Mouse (Mus musculus) lung, postnatal 4 days (tissue): ENCODE results near the gene Mpp3.
"Not testable (repeated sequence)": the region's sequence is repeated elsewhere in the genome, so short reads cannot be mapped to it uniquely, and the experiment has no call there.

Source experiments
- DNase-seq, 2 experiments: peaks; one replicate each; pipeline ENCODE4 v3.0.0; 2021

The Mpp3 gene

DNA sequence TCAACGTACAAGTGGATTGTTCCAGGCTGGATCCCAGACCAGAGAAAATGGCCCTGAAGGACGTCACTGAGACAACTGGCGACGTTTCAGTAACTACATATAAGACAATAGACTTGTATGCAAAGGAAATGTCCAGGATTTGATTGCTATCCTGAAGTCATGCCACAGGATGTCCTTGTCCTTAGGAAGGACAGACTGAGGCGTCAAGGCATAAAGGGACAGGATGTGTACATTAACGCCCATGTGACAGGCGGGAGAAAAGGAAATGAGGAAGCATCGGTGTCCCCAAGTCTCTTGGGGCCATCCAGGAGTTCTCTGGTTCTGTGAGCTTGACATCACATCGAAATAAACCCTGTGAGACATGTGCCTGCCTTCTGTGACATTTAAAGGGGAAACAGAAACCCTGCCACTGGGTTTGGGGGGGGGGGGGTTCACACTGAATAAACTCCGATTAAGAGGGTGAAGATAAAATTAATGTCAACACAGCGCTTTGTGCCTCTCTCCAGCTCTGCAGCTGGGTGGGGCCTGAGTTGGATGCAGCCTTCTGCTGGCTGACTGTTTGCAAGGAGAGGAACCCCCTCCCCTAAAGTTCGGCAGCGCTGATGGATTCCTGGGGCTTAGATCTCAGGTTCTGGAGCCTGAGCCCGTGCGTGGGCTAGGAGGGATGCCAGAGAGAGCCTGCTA is 19.2 kb downstream of the Mpp3 start:
- DNase-seq, result peak; percentile 45 to 63

DNA sequence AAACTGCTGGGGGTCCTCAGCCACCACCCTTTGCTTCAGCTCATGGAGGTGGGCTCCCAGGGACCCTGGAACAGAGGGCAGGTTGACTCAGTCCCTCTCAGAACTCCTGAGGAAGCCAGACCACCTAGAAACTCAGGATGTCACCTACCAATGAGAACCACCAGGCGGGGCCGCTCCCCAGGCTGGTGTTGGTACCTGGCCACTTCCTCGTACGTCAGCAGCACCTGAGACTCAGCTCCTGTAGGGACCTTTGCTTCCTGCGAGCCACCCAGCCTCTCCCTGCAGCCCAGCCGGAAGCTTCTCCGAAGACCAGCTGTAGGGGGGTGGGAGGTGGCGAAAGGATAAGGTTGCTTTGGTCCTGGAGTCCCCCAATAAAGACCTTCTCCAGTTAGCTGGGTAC is 19.9 kb downstream of the Mpp3 start:
- DNase-seq, result no peak

DNA sequence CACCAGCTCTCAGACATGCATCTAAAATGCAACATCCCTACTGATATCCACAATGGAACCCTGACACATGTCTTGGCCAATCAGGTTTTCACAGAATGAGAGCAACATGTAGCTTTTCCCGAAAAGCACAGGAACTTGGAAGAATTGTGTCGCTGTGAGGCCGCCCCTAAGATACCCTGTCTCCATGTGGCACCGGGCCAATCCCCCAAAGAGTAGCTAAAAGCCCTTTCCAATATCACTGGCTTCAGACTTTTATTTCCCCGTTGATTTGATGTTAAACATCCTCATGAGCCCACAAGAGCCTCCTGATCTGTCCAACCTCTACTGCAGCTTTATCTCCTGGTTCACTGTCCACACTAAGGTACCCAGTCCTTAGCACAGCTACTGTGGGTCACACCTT is 21.6 kb downstream of the Mpp3 start:
- no peak for DNase-seq

DNA sequence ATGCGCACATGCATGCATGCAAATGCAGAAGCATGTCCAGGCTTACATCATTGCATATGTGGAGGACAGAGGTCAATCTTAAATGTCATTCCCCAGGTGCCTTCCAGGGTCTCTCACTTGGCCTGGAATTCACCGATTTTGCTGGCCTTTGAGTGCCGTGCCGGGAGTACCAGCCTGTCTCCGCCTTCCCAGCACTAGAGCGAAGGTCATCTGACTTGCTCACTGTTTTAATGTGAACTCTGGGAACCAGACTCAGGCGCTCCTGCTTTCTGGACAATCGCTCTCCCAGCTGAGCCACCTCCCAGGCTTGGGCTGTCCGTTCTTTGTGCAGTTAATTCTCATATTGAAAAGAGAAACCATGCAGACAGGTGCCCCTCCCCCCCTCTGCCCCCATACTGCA is 22.0 kb downstream of the Mpp3 start:
- DNase-seq, result no peak

DNA sequence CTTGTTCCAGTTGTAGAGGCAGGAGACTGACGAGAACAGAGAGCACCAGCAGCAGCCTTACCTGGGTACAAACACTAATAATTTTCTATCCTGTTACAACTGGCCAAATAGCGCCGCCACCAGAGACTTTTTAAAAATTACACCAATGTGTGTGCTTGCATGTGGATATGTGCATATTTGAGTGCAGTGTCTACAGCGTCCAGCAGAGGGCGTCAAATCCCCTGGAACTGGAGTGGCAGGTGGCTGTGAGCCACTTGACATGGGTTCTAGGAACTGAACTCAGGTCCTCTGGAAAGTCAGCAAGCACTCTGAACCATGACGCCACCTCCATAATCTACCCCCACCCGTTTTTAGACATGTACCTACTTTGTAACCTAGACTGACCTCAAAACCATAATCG is 24.0 kb downstream of the Mpp3 start:
- DNase-seq, result no peak

DNA sequence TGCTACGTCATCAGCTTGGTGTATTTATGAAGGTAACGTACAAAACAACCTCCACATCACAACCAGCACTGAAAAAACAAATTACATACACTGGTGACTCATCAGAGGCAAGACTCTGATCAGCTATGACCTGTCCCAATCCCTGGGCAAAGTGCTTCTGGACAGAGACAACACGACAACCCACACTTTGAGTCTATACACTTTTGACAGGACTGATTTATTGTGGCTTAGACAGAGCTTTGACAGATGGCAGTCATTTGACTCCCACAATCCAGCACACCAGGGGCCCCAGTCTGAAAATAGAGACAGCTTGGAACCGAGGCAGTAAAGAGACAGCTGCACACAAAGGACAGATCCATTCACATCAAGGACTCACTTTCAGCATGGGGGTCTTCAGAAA is 28.8 kb downstream of the Mpp3 start:
- no peak for DNase-seq

DNA sequence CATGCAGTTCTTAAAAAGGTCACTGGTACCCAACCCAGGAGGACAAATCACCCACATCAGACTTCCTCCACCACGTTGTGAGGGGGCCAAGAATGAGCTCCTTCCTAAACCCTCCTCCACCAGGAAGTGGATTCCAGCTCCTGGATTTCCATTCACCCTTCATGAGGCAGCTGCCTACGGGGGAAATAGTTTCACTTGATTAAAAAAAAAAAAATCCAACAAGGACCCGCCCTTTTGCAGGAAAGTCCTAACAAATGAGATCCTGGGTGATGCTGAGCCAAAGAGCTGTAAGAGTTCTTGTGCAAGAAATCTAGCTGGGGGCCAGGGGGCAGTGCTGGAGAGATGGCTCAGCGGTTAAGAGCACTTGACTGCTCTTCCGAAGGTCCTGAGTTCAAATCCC is 30.0 kb downstream of the Mpp3 start:
- DNase-seq, result peak; percentile 35 to 36

DNA sequence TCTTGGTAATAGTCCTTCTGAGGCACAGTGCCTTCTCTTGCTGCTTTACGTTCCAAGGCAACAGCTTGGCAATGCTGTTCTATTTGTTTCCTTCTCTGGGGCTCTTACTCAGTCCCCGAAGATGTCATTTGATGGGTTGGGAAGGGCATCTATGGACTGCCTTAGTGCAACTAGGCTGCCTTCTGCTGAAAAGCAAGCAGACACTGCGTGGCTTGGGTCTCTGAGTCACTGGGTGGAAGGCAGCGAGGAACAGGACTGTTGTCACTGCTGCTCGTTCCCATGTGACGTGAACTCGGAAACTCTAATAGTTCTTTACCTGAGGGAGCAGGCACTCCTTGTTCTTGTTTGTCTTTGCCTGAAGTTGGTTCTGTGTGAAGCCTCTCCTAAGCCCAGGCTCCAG is 32.3 kb downstream of the Mpp3 start:
- no peak for DNase-seq

DNA sequence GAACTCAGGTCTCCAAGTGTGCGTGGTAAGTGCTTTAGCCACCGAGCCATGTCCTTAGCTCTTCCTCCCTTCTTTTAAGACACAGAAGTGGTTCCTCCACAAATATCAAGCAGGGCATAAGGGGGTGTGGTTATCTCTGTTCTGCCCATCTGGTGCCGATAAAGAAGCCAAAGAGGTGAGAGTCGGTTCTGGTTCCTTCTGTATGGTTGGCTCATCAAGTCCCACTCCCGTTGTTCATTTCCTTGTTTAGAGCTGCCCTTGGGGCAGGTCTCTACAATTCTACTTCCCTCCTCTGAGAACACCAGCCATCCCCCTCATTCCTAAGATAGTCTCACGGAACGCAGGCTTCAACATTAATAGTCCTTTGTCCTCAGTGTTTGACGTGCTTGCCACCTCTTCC is 34.2 kb downstream of the Mpp3 start:
- no peak for DNase-seq

DNA sequence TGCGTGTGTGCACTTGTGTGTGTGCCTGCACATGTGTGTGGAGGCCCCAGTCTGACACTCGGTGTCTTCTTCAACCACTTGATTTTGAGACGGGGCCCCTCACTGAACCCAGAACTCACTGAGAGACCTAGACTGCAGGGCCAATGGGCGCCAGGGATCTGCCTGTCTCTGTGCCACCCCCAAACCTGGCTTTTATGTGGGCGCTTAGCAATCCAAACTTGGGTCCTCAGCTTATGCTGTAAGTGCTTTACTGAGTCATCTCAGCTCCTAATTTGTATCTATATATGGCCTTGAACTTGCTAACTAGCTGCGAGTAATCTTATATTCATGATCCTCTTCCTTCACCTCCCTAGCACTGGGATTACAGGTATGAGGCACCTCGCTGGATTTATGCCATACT is 35.9 kb downstream of the Mpp3 start:
- DNase-seq, result no peak

DNA sequence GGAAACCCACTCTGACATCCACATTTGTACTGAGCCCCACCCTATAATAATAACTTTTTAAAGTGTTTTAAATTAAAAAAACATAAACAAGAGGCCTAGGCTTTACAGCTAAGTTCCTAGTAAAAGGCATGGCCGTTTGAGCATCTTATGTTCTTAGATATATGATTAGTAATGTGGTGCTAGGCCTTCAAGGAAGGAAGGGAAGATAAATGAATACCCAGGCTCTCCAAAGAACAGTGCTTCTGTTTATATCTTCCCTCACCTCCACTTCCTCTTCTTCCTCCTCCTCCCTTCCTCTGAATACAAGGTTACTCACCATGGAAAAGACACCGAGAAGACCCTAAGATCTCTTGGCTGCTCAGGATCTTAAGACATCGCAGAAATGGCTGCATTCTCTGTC is 36.4 kb downstream of the Mpp3 start:
- no peak for DNase-seq

DNA sequence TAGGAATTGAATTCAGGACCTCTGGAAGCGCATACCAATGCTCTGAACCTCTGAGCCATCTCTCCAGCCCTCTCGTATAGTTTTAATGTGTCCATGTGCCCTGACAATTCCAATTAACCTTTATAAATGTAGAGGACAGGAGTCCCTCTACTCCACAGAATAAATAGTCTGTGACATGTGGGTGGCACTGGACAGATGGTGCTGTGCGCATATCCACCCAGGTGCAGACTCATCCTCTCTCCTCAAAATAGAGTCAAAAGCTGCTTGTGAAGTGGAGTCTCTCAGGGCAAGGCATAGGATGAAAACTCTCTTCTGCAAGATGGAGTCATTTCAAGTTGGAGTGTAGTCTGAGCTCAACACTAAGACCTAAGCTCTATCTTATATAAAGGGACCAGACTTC is 38.0 kb downstream of the Mpp3 start:
- no peak for DNase-seq

DNA sequence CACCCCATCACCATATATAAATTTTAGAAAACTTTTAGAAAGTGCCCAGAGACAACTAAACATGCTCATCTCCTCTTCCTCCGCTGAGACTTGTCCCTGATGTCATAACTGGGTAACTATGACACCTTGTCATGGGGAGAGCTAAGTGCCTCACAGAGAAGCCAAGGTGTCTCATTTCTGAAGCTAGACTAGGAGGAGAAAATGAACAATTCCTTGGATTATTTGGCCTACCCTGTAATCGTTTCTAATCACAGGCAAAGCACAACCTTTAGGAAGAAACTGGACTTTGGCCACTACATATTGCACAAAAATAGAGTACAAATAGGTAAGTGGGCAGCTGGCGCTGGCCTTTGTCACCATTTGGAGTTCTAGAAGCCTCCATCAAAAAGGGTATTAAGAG is 41.3 kb downstream of the Mpp3 start, which contains the start of gene Dusp3:
Gene Dusp3, minus strand, starts transcription at position 101 of the 400 bp plus-strand sequence.
- DNase-seq, result no peak

DNA sequence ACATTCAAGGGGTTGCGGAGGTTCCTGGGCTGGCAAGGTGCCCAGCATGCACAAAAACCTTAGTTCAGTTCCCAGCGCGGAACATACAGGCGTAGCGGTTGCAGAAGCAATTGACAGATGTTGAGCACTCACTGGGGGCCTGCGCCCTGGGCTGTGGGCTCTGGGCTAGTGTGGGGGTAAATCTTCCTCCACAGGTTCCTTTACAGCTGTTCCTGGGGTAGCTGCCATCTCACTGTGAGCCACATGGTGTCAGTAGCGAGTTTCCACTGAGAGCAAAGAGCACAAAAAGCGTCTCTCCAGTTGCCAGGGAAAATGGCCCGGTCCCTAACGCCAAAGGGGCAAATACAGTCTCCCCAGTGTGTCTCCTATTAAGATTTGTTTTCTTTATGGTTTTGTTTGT is 42.3 kb downstream of the Mpp3 start:
- peak; percentile 86 to 90 for DNase-seq

DNA sequence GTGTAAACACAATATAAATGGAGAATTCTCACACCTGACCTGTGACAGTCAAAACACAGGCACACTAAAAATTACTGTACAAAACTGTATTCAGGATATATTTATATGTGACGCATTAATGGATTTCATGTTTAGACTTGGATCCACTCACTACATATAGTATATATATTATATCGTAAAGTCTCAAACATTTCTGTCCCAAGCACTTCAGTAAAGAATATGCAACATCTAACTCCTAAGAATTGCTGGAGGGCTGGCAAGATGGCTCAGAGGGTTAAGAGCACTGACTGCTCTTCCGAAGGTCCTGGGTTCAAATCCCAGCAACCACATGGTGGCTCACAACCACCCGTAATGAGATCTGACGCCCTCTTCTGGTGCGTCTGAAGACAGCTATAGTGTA is 42.8 kb downstream of the Mpp3 start:
- not testable (repeated sequence) for DNase-seq

DNA sequence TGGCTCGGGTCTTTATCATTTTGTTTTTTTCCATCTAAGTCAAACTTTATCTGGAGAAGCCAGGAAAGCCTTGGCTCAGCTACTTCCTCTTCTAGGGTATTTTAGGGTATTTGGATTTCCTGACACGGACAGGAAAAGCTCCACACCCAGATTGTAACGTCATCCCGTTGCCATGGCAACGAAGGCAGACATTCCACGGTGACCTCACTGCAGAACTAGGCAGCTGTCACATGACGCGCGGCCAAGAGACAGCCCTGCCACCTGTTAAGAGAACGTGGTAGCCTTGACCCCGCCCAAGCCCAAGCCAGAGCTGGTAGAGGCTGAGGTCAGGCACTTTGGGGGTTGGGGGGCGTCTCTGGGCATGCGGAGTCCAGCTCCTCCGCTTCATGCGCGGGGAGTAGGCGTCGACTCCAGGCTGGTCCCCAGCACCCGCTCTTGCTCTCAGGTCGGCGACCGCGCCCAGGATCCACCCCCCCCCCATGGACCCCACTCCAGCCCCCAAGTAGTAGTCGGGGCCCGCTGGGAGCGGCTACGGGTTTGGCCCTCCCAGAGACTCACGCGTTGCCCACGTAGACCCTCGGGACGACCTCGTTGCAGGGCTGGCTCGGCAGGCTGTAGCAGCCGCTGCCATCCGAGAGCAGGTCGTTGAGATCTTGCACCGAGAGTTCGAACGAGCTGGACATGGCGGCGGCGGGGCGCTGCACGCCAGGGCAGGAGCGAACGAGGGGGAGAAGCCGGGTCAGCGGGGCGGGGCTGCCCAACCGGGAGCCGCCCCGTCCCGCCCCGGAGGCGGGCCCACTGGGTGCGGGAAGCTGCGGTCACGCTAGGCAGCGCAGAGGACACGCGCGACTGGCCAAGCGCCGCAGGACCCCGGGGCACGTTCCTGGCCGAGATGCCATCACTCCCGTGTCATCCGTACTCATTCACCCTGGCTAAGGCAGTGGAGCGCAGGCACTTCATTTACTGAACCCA is 43.9 kb downstream of the Mpp3 start, which contains the start of gene Cfap97d1:
Gene Cfap97d1, plus strand, starts transcription at position 226 of the 972 bp plus-strand sequence.
- peak; percentile 96 to 97 for DNase-seq

DNA sequence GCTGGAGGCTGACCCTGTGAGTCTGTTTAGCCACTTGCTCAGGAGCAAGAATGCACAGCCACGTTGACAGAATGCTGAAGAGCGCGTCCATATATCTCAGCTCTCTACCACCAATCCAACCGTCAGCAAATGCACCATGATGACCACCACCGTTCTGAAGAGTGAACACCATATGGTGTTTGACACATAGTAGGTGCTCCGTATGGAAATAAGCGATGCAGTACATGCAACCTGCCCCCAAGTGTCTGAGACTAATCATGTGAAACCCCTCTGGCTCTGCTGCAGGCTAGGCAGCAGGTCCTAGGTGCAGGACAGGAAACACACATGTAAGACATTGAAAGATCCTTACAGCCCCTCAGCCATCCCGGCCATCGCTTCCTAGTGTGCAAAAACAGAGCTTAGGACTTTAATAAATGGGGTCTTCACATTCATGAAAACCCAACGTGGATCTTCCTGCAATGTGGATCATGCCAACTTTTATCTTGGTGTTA is 44.8 kb downstream of the Mpp3 start:
- no peak for DNase-seq

DNA sequence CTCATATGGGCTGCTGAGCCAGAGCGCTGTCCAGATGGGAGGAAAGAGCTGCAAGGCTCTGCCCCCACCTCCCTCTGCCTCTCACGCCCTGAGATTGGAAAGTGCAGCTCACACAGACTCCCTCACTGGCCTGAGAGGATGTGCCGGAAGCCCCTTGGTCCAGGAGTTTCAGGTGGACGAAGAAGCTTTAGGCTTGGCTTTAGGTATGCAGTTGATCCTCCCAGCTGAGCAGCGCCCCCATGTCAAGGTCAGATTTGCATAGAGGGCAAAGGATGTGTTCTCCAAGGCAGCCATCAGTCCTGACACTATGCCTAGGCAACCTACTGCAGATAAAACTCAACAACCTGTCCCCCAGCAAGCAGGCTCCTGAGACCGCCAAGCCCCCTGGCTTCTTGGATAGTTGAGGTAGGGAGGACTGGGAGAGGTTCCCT is 45.3 kb downstream of the Mpp3 start:
- DNase-seq, result peak; percentile 36 to 55

DNA sequence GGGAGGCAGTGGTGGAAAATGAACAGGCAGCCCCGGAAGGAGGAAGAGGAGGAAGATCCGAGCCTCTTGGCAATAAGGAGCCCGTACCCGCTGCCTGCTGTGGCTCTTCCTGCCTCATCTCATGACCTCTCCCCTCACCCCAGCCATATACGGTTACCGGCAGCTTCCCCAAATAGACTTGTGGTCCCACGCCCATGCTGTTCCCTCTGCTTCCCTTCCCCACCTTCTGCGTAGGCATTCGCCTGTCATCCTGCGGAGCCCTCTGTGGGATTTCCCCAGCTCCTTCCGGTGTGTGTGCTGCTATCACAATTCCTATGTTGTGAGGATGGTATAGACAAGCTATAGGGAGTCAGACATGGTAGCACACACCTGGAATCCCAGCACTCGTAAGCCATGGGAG is 46.4 kb downstream of the Mpp3 start:
- peak; percentile 69 to 70 for DNase-seq

DNA sequence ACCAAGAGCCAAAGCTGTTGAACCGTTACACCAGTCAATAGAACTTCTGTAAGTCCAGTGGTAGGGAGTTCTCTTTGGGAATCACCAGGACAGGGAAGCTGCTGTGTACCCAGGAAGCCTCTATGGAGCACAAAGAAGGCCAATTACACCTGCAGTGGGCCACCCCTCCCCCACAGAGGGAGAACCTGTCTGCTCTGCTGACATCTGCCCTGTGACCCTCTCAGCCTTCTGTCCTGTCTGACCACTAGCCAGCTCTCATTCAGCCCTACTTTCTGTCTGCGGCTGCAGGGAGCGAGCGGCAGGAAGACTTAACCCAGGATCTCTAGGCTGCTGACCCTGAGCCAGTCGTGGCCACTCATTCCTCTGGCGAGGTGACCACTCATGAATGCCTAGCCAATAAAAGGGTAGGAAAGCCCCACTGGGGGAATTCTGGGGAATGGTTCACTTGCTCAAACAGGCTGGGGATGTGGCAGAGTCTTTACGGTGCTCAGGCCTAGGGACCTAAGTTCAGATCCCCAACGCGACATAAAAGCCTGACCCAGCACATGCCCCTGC is 47.6 kb downstream of the Mpp3 start:
- DNase-seq, result no peak

DNA sequence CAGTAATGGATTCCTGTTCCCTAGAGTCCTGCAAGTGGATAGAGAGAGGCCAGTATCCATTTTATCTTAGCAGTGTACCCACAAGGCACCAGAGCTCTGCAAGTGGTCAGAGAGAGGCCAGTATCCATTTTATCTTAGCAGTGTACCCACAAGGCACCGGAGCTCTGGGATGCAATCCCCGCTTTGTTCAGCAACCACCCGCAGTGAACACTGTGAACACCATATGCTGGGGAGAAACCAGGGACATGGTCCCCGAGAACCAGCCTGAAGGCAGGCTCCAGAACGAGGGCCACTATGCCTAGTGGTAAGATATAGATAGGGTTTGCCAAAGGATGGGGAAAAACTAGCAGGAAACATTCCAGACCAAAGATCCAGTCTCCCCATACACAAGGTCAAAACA is 49.1 kb downstream of the Mpp3 start:
- no peak for DNase-seq

DNA sequence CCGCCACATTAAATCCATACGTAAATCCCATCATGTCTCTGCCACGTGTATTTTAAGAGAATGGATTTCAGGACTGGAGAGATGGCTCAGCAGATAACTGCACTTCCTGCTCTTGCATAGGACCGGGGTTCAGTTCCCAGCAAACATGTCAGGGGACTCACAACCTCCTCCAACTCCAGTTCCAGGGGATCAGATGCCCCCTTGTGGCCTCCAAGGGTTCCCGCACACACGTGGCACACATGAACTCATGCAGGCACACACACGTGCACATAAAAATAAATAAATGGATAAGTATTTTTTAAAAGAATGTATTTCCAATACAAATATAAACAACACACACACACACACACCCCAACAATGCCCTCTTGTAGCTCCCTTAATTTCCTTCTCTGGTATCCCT is 51.3 kb downstream of the Mpp3 start:
- DNase-seq, result no peak

DNA sequence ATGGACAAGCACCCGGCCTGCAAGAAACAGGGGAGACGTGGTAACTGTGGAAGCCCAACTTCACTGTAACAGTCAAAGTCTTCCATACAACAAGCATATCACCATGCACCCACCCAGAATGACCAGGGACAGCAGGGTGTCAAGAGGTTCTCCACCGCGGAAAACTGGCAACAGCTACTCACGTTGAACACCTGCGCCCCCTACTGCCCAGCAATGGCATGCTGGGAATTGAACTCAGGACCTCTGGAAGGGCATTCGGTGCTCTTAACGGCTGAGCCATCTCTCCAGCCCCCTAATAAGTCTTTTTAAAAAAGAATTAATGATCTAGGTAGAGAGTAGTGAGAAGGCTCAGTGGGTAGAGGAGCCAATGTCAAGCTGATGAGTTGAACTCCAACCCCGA is 53.3 kb downstream of the Mpp3 start:
- peak in 1 of 2 experiments; percentile 49 for DNase-seq

DNA sequence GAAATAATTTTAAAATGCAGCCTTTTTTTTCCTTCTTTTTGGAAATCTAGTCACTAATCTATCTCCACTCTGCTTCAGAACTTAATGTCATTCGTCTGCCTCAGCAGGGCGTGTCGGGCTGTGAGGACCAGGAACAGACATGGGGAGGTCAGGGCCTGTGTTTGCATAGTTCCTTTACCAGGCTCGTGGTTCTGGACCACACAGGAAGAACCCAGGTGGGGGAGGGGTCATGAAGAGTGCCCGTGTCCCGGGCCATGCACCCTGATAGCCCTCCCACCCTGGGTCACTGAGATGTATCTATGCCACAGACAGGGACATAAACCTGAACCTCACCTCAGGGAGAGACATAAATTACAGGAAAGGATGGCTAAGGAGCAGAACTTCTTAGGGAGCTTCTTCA is 54.1 kb downstream of the Mpp3 start:
- peak in 1 of 2 experiments; percentile 17 for DNase-seq
